Mouse (Mus musculus): ENCODE data around the gene Peg10. TPM values are rescaled to one million over a fixed set of nuclear protein-coding genes. Genes with fewer than 3 reads are reported as not detected.
"Not testable (repeated sequence)": the region's sequence is repeated elsewhere in the genome, so short reads cannot be mapped to it uniquely, and the experiment has no call there.

Gene Peg10
- polyA plus RNA-seq, 1 experiment from 2014 or later: 2.2 TPM

DNA sequence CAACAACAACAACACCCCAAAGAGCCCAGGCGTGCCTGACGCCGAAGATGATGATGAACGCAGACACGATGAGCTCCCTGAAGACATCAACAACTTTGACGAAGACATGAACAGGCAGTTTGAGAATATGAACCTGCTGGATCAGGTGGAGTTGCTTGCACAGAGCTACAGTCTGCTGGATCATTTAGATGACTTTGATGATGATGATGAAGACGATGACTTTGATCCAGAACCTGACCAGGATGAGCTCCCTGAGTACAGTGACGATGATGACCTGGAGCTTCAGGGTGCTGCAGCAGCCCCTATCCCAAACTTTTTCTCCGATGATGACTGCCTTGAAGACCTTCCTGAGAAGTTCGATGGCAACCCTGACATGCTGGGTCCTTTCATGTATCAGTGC is 7.2 kb downstream of the Peg10 start:
- Histone ChIP-seq H3K4me1 (no peaks in the 10 kb centered on the region), H3K4me3 (no peak overlapping the region), H3K4me2 (no peak overlapping the region), H3K27ac (no peak overlapping the region), H3K9ac (no peak overlapping the region), H3K9me3 (no peaks in the 10 kb centered on the region), H3K27me3 (no peaks in the 10 kb centered on the region), H3K36me3 (peaks cover 3% of the 10 kb centered on the region; the same call in 1 of the 2 replicates)
- 90% methylated on average over 10 of the region's 10 CpGs for WGBS
- ATAC-seq (ENCODE audit: borderline replicate concordance, extremely low read depth, low FRiP score, low TSS enrichment): no peak

DNA sequence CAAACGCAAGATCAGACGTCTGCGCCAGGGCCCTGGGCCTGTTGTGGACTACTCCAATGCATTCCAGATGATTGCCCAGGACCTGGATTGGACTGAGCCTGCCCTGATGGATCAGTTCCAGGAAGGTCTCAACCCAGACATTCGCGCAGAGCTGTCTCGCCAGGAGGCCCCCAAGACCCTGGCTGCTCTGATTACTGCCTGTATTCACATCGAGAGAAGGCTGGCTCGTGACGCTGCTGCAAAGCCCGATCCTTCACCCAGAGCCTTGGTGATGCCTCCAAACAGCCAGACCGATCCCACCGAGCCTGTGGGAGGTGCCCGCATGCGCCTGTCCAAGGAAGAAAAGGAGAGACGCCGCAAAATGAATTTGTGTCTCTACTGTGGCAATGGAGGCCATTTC is 7.8 kb downstream of the Peg10 start:
- ATAC-seq (ENCODE audit: borderline replicate concordance, extremely low read depth, low FRiP score, low TSS enrichment): no peak
- Histone ChIP-seq H3K4me3 (no peak overlapping the region), H3K27ac (no peak overlapping the region), H3K36me3 (peaks cover 3% of the 10 kb centered on the region; the same call in 1 of the 2 replicates), H3K9me3 (no peaks in the 10 kb centered on the region), H3K27me3 (no peaks in the 10 kb centered on the region), H3K4me1 (no peaks in the 10 kb centered on the region), H3K4me2 (no peak overlapping the region), H3K9ac (no peak overlapping the region)
- WGBS: 91% methylated on average over 16 of the region's 16 CpGs

DNA sequence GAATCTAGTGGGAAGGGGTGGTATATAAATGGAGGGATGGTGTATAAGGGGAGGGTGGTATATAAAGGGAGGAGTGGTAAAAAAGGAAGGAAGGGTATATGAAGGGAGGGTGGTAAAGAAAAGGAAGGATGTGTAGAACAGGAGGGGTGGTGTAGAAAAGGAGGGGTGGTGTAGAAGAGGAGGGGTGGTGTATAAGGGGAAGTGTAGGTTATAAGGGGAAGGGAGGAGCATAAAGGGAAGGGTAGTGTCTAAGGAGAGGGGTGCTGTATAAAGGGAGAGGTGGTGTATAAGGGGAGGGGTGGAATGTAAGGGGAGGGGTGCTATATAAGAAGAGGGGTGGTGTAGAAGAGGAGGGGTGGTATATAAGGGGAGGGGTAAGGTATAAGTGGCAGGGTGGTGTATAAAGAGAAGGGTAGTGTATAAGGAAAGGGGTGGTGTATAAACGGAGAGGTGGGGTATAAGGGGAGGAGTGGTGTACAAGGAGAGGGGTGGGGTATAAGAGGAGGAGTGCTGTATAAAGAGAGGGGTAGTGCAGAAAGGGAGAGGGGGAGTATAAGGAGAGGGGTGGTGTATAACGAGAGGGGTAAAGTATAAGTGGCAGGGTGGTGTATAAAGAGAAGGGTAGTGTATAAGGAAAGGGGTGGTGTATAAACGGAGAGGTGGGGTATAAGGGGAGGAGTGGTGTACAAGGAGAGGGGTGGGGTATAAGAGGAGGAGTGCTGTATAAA is 14.5 kb downstream of the Peg10 start:
- H3K27ac ChIP-seq; H3K9me3 ChIP-seq; H3K4me3 ChIP-seq; H3K27me3 ChIP-seq; ATAC-seq (ENCODE audit: borderline replicate concordance, extremely low read depth, low FRiP score, low TSS enrichment); H3K4me1 ChIP-seq; H3K36me3 ChIP-seq; H3K9ac ChIP-seq; H3K4me2 ChIP-seq: not testable (repeated sequence)
- WGBS: 33% methylated on average over 3 of the region's 3 CpGs

DNA sequence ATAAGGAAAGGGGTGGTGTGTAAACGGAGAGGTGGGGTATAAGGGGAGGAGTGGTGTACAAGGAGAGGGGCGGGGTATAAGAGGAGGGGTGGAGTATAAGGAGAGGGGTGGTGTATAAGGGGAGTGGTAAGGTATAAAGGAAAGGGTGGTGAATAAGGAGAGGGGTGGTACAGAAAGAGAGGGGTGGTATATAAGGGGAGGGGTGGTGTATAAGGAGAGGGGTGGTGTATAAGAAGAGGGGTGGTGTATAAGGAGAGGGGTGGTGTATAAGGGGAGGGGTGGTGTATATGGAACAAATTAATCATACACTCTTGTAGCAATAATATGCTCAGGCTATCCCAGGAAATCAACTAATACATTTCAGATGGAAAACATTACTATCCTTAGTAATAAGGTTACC is 15.1 kb downstream of the Peg10 start:
- WGBS: 36% methylated on average over 2 of the region's 2 CpGs
- no peak overlapping the region for H3K4me2 ChIP-seq
- H3K4me3 ChIP-seq: no peak overlapping the region
- H3K36me3 ChIP-seq: no peaks in the 10 kb centered on the region
- ATAC-seq (ENCODE audit: borderline replicate concordance, extremely low read depth, low FRiP score, low TSS enrichment): peak; percentile 99
- H3K27ac ChIP-seq: no peak overlapping the region
- no peaks in the 10 kb centered on the region for H3K4me1 ChIP-seq
- no peaks in the 10 kb centered on the region for H3K9me3 ChIP-seq
- no peaks in the 10 kb centered on the region for H3K27me3 ChIP-seq
- no peak overlapping the region for H3K9ac ChIP-seq

DNA sequence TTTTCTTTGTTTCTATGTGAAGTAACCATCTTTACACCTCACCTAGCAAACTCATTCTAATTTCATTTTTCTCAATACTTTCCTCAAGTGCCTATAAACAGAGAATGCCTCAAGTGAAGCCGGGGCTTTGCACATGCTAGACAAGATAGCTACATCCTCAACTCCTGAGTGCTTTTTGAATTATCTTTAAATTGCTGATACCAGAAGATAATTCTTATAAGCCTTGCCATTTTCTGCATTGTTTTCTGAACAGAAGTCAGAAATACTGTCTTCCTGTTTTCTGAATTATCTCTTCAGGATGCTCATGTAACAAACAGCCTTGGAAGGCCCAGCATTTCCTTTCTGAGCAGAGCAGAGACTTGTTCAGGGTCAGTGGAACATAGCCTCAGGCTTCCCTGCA is 49.2 kb downstream of the Peg10 start:
- H3K9ac ChIP-seq: no peak overlapping the region
- H3K9me3 ChIP-seq: no peaks in the 10 kb centered on the region
- no peaks in the 10 kb centered on the region for H3K27me3 ChIP-seq
- ATAC-seq (ENCODE audit: borderline replicate concordance, extremely low read depth, low FRiP score, low TSS enrichment): no peak
- no peaks in the 10 kb centered on the region for H3K4me1 ChIP-seq
- no peak overlapping the region for H3K4me3 ChIP-seq
- WGBS: 84% methylated on average over 1 of the region's 1 CpGs
- no peak overlapping the region for H3K4me2 ChIP-seq
- no peak overlapping the region for H3K27ac ChIP-seq
- H3K36me3 ChIP-seq: no peaks in the 10 kb centered on the region

DNA sequence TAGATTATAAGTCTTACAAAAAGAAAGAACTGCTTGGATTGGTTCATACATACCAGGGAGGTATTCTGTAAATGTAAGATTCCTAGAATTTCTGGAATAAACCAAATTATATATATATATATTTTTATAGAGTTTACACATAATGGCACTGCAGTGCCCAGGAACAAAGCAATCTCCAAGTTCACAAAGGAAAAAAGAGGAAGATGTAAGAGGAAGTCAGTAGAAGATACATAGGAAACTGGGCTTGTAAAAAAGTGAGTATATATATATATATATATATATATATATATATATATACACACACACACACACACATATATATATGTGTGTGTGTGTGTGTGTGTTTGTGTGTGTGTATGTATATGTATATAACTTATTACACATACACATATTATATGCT is 50.2 kb downstream of the Peg10 start:
- not testable (repeated sequence) for H3K27ac ChIP-seq; H3K27me3 ChIP-seq; H3K4me2 ChIP-seq; H3K36me3 ChIP-seq; ATAC-seq (ENCODE audit: borderline replicate concordance, extremely low read depth, low FRiP score, low TSS enrichment); H3K9ac ChIP-seq; H3K9me3 ChIP-seq; H3K4me1 ChIP-seq; H3K4me3 ChIP-seq

DNA sequence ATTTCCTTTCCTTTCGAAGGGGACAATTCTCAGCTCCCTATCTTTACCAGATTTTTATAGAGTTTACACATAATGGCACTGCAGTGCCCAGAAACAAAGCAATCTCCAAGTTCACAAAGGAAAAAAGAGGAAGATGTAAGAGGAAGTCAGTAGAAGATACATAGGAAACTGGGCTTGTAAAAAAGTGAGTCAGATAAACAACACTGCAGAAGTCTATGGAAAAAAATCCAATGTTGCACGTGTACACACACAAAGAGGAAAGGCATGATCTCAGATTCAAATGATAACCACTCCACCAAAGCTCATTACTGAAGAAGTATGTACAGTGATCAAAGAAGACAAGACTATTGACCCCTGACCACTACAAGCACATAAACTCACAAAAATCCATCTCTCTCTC is 51.3 kb downstream of the Peg10 start:
- Histone ChIP-seq H3K9ac (no peak overlapping the region), H3K36me3 (no peaks in the 10 kb centered on the region), H3K4me1 (no peaks in the 10 kb centered on the region), H3K27me3 (no peaks in the 10 kb centered on the region), H3K4me3 (no peak overlapping the region), H3K4me2 (no peak overlapping the region), H3K9me3 (no peaks in the 10 kb centered on the region), H3K27ac (no peak overlapping the region)
- WGBS: 16% methylated on average over 2 of the region's 2 CpGs
- ATAC-seq (ENCODE audit: borderline replicate concordance, extremely low read depth, low FRiP score, low TSS enrichment): no peak

DNA sequence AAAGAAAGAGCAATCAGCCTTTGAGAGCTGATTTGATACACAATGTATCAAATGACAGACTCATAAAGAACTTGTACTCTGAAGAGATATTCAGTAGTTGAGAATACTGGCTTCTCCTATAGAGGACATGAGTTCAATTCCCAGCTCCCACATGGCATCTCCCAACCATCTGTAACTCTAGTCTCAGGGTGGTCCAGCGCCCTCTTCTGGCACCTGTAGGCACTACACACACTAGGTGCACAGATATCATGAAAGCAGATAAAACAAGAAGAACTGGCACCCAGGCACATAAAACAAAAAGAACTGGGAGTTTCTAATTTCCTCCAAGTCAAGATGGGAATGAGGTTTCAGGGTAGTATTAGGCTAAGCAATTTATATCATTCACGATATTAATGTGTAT is 52.3 kb downstream of the Peg10 start:
- H3K9me3 ChIP-seq: no peaks in the 10 kb centered on the region
- no peak overlapping the region for H3K4me2 ChIP-seq
- WGBS: 69% methylated on average over 2 of the region's 2 CpGs
- H3K9ac ChIP-seq: no peak overlapping the region
- no peak overlapping the region for H3K4me3 ChIP-seq
- no peaks in the 10 kb centered on the region for H3K36me3 ChIP-seq
- no peaks in the 10 kb centered on the region for H3K4me1 ChIP-seq
- H3K27ac ChIP-seq: no peak overlapping the region
- no peaks in the 10 kb centered on the region for H3K27me3 ChIP-seq
- no peak for ATAC-seq (ENCODE audit: borderline replicate concordance, extremely low read depth, low FRiP score, low TSS enrichment)

DNA sequence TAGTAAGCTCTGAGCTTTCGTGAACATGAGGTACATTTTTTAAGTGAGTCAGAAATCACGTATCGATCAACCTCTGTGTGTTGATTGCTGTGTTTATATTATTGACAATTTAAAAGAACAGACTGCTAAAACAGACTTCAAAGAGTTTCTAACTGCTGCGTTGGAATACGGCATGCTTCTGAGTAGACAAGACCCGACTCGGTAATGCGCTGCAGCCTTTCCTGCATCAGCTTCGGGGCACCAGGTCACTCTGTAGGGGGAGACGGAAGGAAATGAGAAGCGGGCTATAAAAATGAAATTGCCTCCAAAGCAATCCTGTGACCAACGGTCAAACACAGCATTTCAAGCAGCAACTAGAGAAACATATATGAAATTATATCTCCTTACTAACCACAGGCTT is 59.9 kb downstream of the Peg10 start:
- Histone ChIP-seq H3K4me1 (peaks cover 7% of the 10 kb centered on the region; the same call in 1 of the 2 replicates), H3K27me3 (no peaks in the 10 kb centered on the region), H3K27ac (no peak overlapping the region), H3K4me3 (no peak overlapping the region), H3K9ac (no peak overlapping the region), H3K36me3 (no peaks in the 10 kb centered on the region), H3K4me2 (no peak overlapping the region), H3K9me3 (no peaks in the 10 kb centered on the region)
- 41% methylated on average over 12 of the region's 12 CpGs for WGBS
- no peak for ATAC-seq (ENCODE audit: borderline replicate concordance, extremely low read depth, low FRiP score, low TSS enrichment)

Other genes starting within 250 kb of the Peg10 start
- gene Col1a2, start 242.5 kb upstream of the Peg10 start, polyA plus RNA-seq (2015; fragmentation: Nextera tagmentation; extraction: Ambion mirVana): 726 and 742 TPM in 2 replicates
- gene Casd1, start 146.5 kb upstream of the Peg10 start, polyA plus RNA-seq (2015; fragmentation: Nextera tagmentation; extraction: Ambion mirVana): 32.4 and 34.3 TPM in 2 replicates
- gene Sgce, start 99 bp upstream of the Peg10 start, polyA plus RNA-seq (2015; fragmentation: Nextera tagmentation; extraction: Ambion mirVana): 67.8 and 74.8 TPM in 2 replicates
- 17.9 and 18.7 TPM in 2 replicates for gene Ppp1r9a, start 155.6 kb downstream of the Peg10 start, polyA plus RNA-seq (2015; fragmentation: Nextera tagmentation; extraction: Ambion mirVana)

All from lung, embryonic 15.5 days (tissue).